Mouse (Mus musculus): ENCODE measurements around the gene Cd52. TPM values are rescaled to one million over a fixed set of nuclear protein-coding genes. Genes with fewer than 3 reads are reported as not detected.

Cd52 gene
- polyA plus RNA-seq, 1 experiment from 2014 or later: 5.2 TPM

DNA sequence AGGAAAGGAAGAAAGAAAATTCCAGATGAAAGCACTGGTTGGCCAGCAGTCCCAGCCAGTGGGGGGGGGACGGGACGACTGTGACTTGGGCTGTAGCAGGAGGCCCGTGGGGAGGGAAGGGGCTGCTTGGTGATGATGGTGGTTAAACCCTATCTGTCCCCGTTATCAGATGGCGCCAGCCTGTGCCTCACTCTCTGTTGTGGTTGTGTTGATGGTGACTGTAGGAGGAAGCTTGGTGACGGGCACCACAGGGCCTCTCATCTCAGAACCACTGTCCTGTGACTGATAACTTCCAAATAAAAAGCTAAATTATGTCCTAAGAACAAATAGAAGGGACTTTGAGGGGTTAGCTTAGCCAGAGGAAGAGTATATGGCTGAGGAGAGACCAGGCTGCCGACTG is 11.2 kb upstream of the Cd52 start:
- Histone ChIP-seq H3K27me3 (ENCODE audit: control insufficient read depth, insufficient read depth, low read length) (no peaks in the 10 kb centered on the region), H3K9me3 (replicated peaks; ENCODE audit: control insufficient read depth, low read length) (no peaks in the 10 kb centered on the region), H3K27ac (replicated peaks; ENCODE audit: low read depth, low read length) (no peak overlapping the region), H3K4me3 (ENCODE audit: low read depth, low read length) (no peak overlapping the region), H3K36me3 (replicated peaks; ENCODE audit: control insufficient read depth, insufficient read depth, low read depth, low read length) (no peaks in the 10 kb centered on the region), H3K9ac (replicated peaks; ENCODE audit: low read length) (no peak overlapping the region), H3K4me1 (ENCODE audit: control insufficient read depth, insufficient read depth, low read length) (no peaks in the 10 kb centered on the region), H3K4me2 (ENCODE audit: low read depth, low read length) (no peak overlapping the region)
- no peak for ATAC-seq (replicated peaks; ENCODE audit: insufficient number of reproducible peaks, low FRiP score, low TSS enrichment, low read depth)
- 75% methylated on average over 7 of the region's 7 CpGs for WGBS
- no peak for DNase-seq (ENCODE audit: low spot score)

DNA sequence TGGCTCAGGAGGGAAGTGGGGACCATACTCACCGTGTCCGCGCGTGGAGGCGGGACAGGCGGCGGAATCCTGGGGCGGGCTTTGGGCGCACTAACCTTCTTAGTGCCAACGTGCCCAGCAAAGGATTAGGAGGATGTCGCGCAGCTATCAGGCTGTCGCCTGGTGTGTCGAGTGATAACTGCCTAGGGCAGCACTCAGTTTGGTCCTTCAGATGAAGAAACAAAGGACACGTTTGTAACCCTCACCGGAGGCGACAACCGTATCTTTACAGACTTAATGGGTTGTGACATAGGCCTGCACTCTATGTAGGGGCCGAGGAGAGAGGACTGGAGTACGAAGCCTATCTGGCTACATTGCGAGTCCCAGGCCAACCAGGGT is 7.8 kb upstream of the Cd52 start:
- peak overlapping the region; percentile 58 for H3K9ac ChIP-seq (replicated peaks; ENCODE audit: low read length)
- DNase-seq (ENCODE audit: low spot score) (no peak), ATAC-seq (replicated peaks; ENCODE audit: insufficient number of reproducible peaks, low FRiP score, low TSS enrichment, low read depth) (peak; percentile 57)
- WGBS: 2% methylated on average over 21 of the region's 21 CpGs
- peak overlapping the region; percentile 61 for H3K4me3 ChIP-seq (ENCODE audit: low read depth, low read length)
- H3K36me3 ChIP-seq (replicated peaks; ENCODE audit: control insufficient read depth, insufficient read depth, low read depth, low read length): no peaks in the 10 kb centered on the region
- H3K9me3 ChIP-seq (replicated peaks; ENCODE audit: control insufficient read depth, low read length): no peaks in the 10 kb centered on the region
- peak overlapping the region; percentile 59 for H3K4me2 ChIP-seq (ENCODE audit: low read depth, low read length)
- H3K27me3 ChIP-seq (ENCODE audit: control insufficient read depth, insufficient read depth, low read length): no peaks in the 10 kb centered on the region
- no peak overlapping the region for H3K27ac ChIP-seq (replicated peaks; ENCODE audit: low read depth, low read length)
- no peaks in the 10 kb centered on the region for H3K4me1 ChIP-seq (ENCODE audit: control insufficient read depth, insufficient read depth, low read length)

DNA sequence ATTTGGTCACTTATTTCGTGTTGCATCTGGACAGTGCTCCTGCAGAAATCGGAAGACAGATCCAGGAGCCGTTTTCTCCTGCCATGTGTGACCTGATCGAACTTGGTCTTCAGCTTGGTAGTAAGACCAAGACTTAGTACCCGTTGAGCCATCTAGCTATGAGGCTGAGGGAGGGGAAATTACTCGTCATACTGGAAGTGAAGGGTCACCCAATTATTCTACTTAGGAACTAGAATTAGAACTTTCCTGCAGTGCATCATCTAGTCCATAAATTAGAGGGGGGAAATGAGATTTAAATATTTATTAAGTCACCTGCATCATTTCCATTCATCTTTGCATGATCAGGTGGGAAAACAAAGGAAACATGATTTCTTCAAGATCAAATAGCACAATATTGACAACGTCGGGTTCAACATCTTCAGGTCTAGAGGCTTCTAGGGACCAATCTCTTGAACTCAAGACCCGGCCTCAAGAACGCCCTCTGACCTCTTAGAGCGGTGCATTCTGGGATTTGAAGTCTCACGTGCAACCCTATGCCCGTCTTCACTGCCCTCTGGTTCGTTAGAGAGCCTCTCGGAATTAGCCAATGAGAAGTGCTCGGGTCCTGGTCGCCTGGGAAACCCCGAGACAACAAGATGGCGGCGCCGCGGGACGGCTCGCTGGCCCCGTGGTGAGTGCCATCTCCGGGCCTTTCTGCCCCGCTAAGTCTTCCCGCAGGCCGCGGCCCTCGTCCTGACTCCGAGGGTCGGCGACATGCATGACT is 7.3 kb upstream of the Cd52 start, which contains the start of gene Ubxn11:
TSS of gene Ubxn11 (plus strand) at position 592 of the 763 bp plus-strand sequence.
- Histone ChIP-seq H3K4me2 (ENCODE audit: low read depth, low read length) (peak within 1 kb of the TSS; percentile 59), H3K9ac (replicated peaks; ENCODE audit: low read length) (peak within 1 kb of the TSS; percentile 58), H3K27ac (replicated peaks; ENCODE audit: low read depth, low read length) (no peak within 1 kb of the TSS), H3K9me3 (replicated peaks; ENCODE audit: control insufficient read depth, low read length) (no peaks in the 10 kb centered on the region), H3K4me3 (ENCODE audit: low read depth, low read length) (peak within 1 kb of the TSS; percentile 61), H3K27me3 (ENCODE audit: control insufficient read depth, insufficient read depth, low read length) (no peaks in the 10 kb centered on the region), H3K36me3 (replicated peaks; ENCODE audit: control insufficient read depth, insufficient read depth, low read depth, low read length) (no peaks in the 10 kb centered on the region), H3K4me1 (ENCODE audit: control insufficient read depth, insufficient read depth, low read length) (no peaks in the 10 kb centered on the region)
- peak; percentile 94 for DNase-seq (ENCODE audit: low spot score)
- peak; percentile 95 for ATAC-seq (replicated peaks; ENCODE audit: insufficient number of reproducible peaks, low FRiP score, low TSS enrichment, low read depth)
- 17% methylated on average over 34 of the region's 34 CpGs for WGBS

DNA sequence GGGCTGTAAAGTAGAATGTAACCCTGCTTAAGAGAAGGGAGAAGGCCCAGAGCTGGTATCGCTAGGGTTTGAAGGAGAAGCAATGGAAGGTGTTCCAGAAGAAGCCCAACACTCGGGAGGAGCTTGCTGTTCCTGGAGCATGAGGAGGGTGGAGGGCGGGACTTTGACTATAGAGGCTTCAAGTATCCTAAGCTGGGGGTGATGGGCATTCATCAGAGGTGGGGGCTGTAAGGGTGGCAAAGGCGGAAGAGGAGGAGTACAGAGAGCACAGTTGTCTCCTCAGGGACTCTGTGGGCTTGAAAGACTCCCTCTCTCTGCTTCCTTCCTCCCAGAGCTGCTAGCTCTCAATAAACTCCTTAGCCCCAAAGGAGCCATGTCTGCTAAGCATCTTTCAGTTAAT is 5.4 kb upstream of the Cd52 start:
- WGBS: 79% methylated on average over 4 of the region's 4 CpGs
- Histone ChIP-seq H3K4me3 (ENCODE audit: low read depth, low read length) (no peak overlapping the region), H3K9me3 (replicated peaks; ENCODE audit: control insufficient read depth, low read length) (no peaks in the 10 kb centered on the region)

DNA sequence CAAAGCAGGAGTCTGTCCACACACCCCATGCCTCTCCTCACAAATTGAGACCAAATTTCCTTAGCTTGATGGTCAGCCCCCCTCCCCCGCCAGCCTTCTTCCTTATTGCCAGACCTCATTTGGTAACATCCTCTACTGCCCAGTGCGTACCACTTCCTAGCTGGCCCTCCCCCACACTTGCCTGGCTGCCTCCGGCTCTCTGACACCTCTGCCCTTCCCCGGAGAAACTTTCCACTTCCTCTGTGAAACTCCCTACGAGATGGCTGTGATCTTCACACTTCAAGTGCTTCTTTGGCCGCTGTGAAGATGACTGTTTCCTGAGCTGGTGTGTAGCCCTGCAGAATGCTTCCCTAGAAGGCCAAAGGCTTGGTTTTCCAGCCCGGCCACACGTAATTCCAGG is 3.7 kb upstream of the Cd52 start:
- DNase-seq (ENCODE audit: low spot score) (no peak), ATAC-seq (replicated peaks; ENCODE audit: insufficient number of reproducible peaks, low FRiP score, low TSS enrichment, low read depth) (no peak)
- H3K9ac ChIP-seq (replicated peaks; ENCODE audit: low read length): no peak overlapping the region; the same call in 1 of the 2 replicates
- H3K4me1 ChIP-seq (ENCODE audit: control insufficient read depth, insufficient read depth, low read length): no peaks in the 10 kb centered on the region
- no peaks in the 10 kb centered on the region for H3K27me3 ChIP-seq (ENCODE audit: control insufficient read depth, insufficient read depth, low read length)
- no peaks in the 10 kb centered on the region for H3K9me3 ChIP-seq (replicated peaks; ENCODE audit: control insufficient read depth, low read length)
- H3K4me3 ChIP-seq (ENCODE audit: low read depth, low read length): no peak overlapping the region
- no peaks in the 10 kb centered on the region for H3K36me3 ChIP-seq (replicated peaks; ENCODE audit: control insufficient read depth, insufficient read depth, low read depth, low read length)
- WGBS: 57% methylated on average over 8 of the region's 8 CpGs
- no peak overlapping the region for H3K27ac ChIP-seq (replicated peaks; ENCODE audit: low read depth, low read length)
- no peak overlapping the region for H3K4me2 ChIP-seq (ENCODE audit: low read depth, low read length)

More for the DNA sequence above, 5.4 kb upstream of the Cd52 start:
- DNase-seq (ENCODE audit: low spot score): no peak
- no peak overlapping the region for H3K4me2 ChIP-seq (ENCODE audit: low read depth, low read length)
- H3K27me3 ChIP-seq (ENCODE audit: control insufficient read depth, insufficient read depth, low read length): no peaks in the 10 kb centered on the region
- no peak for ATAC-seq (replicated peaks; ENCODE audit: insufficient number of reproducible peaks, low FRiP score, low TSS enrichment, low read depth)
- H3K4me1 ChIP-seq (ENCODE audit: control insufficient read depth, insufficient read depth, low read length): no peaks in the 10 kb centered on the region
- no peak overlapping the region for H3K9ac ChIP-seq (replicated peaks; ENCODE audit: low read length)
- H3K36me3 ChIP-seq (replicated peaks; ENCODE audit: control insufficient read depth, insufficient read depth, low read depth, low read length): no peaks in the 10 kb centered on the region
- H3K27ac ChIP-seq (replicated peaks; ENCODE audit: low read depth, low read length): no peak overlapping the region

DNA sequence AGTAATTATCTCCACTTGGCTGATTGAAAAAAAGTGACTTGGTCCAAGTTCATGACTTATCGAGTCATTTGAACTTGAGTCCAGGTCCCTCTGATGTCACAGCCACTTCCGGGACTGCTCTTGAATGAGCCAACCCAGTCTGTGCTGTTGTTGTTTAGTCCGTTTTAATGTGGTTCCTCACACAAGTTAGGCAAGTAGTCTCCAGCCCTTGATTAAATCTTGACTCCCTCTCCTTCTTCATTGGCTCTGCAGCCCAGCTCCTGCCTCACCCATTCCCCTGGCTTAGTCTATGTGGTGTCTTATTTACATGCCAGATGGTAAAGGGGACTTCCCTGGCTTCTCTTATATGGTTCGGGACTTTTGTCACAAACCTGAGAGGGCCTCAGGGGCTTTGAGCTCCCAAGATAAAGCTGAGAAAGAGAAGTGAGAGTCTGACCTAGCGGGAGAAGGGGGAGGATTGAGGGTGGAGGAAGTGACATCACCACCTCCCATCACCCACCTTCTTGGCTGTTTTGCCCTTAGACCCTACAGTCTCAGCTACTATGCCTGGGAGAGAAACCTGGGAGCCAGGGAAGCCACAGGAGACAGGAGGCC is 2.2 kb upstream of the Cd52 start:
- Histone ChIP-seq H3K9ac (replicated peaks; ENCODE audit: low read length) (no peak overlapping the region), H3K9me3 (replicated peaks; ENCODE audit: control insufficient read depth, low read length) (no peaks in the 10 kb centered on the region), H3K27ac (replicated peaks; ENCODE audit: low read depth, low read length) (no peak overlapping the region), H3K27me3 (ENCODE audit: control insufficient read depth, insufficient read depth, low read length) (no peaks in the 10 kb centered on the region), H3K4me3 (ENCODE audit: low read depth, low read length) (no peak overlapping the region), H3K4me2 (ENCODE audit: low read depth, low read length) (no peak overlapping the region), H3K4me1 (ENCODE audit: control insufficient read depth, insufficient read depth, low read length) (no peaks in the 10 kb centered on the region), H3K36me3 (replicated peaks; ENCODE audit: control insufficient read depth, insufficient read depth, low read depth, low read length) (no peaks in the 10 kb centered on the region)
- no peak for ATAC-seq (replicated peaks; ENCODE audit: insufficient number of reproducible peaks, low FRiP score, low TSS enrichment, low read depth)
- WGBS: 78% methylated on average over 5 of the region's 5 CpGs
- DNase-seq (ENCODE audit: low spot score): no peak

DNA sequence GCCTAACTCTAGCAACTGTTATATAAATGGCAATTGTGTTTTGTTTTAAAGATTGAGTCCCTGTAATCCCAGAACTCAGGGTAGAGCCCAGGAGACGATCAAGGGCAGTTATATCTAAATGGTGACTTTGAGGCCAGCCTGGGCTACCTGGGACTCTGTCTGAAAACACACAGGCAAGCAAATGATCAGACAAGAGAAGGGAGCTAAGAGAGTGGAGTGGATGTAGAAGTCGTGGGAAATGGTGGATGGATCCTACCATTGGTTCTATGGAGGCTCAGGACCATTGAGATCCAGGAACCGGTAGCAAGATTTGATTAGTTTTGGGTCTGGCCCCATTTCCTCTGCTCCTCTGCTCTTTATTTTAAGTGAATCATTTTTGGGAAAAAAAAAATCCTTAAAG is 1.2 kb upstream of the Cd52 start:
- H3K9ac ChIP-seq (replicated peaks; ENCODE audit: low read length): no peak overlapping the region
- no peaks in the 10 kb centered on the region for H3K9me3 ChIP-seq (replicated peaks; ENCODE audit: control insufficient read depth, low read length)
- DNase-seq (ENCODE audit: low spot score): no peak
- H3K36me3 ChIP-seq (replicated peaks; ENCODE audit: control insufficient read depth, insufficient read depth, low read depth, low read length): no peaks in the 10 kb centered on the region
- no peaks in the 10 kb centered on the region for H3K4me1 ChIP-seq (ENCODE audit: control insufficient read depth, insufficient read depth, low read length)
- WGBS: 85% methylated on average over 3 of the region's 3 CpGs
- no peaks in the 10 kb centered on the region for H3K27me3 ChIP-seq (ENCODE audit: control insufficient read depth, insufficient read depth, low read length)
- H3K4me2 ChIP-seq (ENCODE audit: low read depth, low read length): no peak overlapping the region
- H3K27ac ChIP-seq (replicated peaks; ENCODE audit: low read depth, low read length): no peak overlapping the region
- no peak overlapping the region for H3K4me3 ChIP-seq (ENCODE audit: low read depth, low read length)
- no peak for ATAC-seq (replicated peaks; ENCODE audit: insufficient number of reproducible peaks, low FRiP score, low TSS enrichment, low read depth)

DNA sequence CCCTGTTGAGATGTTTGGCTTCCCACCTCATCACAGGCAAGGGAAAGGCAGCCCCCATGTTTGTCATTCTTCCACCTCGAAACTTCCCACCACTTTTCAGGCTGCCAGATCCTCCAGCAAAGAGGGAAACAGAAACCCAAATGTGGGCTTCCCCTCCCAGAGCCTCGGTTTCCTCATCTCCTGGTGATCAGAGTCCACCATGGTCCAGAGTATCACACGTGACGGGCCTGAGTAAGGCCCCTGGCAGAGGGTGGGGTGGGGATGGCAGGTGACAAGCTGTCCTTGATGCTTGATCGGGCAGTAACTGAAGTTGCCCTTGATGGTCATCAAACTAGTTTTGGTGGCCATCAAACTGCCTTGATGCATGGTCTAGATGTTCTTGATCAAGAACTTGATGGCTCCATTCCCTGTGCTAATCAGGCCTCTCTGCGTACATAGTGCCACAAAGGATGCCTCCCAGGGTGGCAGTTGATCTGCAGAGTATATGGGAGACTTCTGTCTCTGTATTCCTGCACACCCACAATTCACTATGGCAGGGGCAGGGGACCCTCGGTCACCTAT is 798 bp downstream of the Cd52 start:
- H3K9ac ChIP-seq (replicated peaks; ENCODE audit: low read length): no peak overlapping the region
- H3K4me2 ChIP-seq (ENCODE audit: low read depth, low read length): no peak overlapping the region
- H3K27ac ChIP-seq (replicated peaks; ENCODE audit: low read depth, low read length): no peak overlapping the region
- H3K4me3 ChIP-seq (ENCODE audit: low read depth, low read length): no peak overlapping the region
- ATAC-seq (replicated peaks; ENCODE audit: insufficient number of reproducible peaks, low FRiP score, low TSS enrichment, low read depth): no peak
- WGBS: 87% methylated on average over 7 of the region's 7 CpGs
- no peaks in the 10 kb centered on the region for H3K36me3 ChIP-seq (replicated peaks; ENCODE audit: control insufficient read depth, insufficient read depth, low read depth, low read length)
- H3K9me3 ChIP-seq (replicated peaks; ENCODE audit: control insufficient read depth, low read length): no peaks in the 10 kb centered on the region
- no peaks in the 10 kb centered on the region for H3K27me3 ChIP-seq (ENCODE audit: control insufficient read depth, insufficient read depth, low read length)
- DNase-seq (ENCODE audit: low spot score): no peak
- no peaks in the 10 kb centered on the region for H3K4me1 ChIP-seq (ENCODE audit: control insufficient read depth, insufficient read depth, low read length)
